Mouse (Mus musculus): ENCODE measurements around the gene Zfp385a. TPM values are rescaled to one million over a fixed set of nuclear protein-coding genes. Genes with fewer than 3 reads are reported as not detected.

The Zfp385a gene
- total RNA-seq (2023), result 1.9 TPM

DNA sequence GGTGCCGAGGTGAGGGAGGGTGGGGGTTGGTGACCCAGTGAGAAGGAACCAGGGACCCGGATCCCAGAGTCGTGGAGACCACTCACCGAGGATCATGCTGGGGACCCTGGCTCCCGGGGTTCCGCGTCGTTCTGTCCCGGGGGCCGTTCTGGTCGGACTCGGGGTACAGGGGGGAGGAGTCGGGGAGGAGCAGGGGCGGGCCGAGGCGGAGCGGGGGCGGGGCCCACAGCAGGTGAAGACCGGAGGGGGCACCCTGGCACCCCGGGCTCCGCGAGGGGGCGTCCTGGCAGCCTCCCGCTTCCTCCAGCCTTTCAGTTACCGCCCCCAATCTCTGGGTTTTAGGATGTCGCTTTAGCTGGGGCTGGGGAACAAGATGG lies at the start of gene Zfp385a:
Gene Zfp385a (minus strand): TSS at position 133 of the 377 bp plus-strand sequence.

DNA sequence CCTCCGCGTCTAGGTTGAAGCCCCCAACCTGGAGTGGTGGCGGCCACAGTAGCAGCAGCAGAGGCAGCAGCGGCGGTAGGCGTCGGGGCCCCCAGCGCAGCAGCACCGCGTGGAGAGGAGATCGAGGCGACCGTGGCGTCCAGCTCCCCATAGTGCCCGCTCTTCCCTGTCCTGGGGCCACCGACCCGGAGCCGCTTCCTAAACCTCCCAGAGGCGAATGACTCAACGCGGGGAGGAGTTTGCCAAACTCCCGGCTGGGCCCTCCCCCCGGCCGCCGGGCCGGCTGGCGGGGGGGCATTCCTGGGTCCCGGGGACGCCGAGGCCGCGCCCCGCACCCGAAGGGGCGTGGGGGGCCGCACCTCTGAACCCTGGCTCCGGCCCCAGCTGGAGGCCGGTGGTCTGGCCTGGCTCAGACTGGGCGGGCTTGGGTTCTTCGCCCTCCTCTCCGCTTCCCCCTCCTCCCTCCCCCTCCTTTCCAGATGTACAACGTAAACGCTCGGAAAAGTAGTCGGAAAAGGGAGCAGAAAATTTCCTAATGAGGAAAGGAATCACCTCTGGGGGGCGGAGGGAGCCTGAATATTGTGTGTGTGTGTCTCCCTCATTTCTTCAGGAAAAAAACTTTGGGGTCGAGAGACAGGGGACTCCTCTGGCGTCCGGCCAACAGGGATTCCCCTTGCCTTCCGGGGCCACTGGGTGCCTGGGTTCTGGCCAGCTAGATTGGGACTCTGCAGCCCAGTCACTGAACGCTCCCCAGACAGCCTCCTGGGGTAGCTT lies 26.7 kb upstream of the Zfp385a start, which contains the start of gene Itga5:
Gene Itga5 (minus strand): TSS at position 388 of the 774 bp plus-strand sequence.

DNA sequence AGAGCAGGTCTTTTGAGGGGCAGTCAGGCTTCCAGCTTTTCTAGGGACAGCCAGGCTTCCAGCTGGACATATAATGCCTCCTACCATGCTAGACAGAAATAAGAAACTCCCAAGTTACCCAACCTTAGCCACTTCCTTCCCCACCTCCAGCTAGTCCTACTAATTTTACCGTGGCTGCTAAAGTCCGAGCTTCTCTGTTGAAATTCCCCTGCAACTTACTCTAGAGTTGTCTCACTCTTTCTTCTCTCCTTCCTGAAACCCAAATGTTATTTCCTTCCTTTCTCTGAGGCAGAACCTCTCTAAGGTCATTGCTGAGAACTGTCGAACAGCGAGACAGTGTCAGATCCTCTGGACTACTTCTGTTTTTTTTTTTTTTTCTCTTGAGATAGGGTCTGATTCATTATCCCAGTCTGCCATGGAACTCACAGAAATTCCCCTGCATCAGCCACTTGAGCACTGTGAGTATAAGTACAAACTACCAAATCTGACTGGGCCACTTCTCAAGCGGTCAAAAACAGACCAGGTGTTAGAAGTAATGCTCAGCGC lies 29.5 kb downstream of the Zfp385a start, which contains the start of gene Gpr84:
Gene Gpr84 (minus strand): TSS at position 248 of the 546 bp plus-strand sequence.

DNA sequence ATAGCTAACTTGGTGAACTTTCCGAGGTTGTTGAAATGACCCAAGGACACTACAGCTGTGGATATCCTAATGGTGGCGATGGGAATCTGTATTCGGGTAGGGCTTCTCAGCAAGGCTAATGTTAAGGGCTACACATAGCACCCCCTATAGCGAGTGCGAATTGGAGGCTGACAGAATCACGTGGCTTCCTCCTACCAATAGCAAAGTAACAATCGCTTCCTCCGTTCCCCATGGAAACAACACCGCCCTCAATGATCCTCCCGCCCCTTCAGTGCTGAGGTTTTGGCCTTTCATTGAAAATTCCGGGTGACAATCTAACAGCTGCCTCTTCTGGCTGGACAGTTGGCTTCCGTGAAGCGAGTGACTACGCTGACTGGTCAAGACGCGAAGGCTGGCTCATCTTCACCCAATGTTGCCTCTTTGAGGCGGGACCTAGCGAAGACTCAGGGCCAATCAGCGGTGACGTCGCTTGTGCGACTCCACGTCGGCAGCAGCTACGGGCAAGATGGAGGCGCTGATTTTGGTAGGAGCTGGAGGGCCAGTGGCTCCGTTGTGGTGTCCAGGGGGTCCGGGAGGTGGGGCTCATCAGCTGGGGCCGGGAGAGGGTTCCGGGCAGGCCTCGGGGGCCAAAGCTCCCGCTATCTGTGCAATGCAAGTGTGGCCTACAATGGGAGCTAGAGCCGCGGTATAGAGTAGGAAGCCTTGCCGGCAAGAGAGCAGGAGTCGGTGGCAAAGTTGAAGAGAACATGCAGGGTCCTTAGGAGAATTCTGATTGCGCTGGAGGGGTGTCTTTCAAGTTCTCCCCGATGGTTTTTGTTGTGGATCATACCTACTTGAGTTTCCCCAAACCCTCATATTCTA lies 67.2 kb downstream of the Zfp385a start, which contains the start of gene Copz1:
Gene Copz1 (plus strand): TSS at position 296 of the 861 bp plus-strand sequence.

Other genes with a start within 250 kb of the Zfp385a start
- 6.2 TPM for gene Smug1, start 173.0 kb downstream of the Zfp385a start, total RNA-seq (2023)
- 20.5 TPM for gene Cbx5, start 100.3 kb downstream of the Zfp385a start, total RNA-seq (2023)
- gene Hnrnpa1, start 99.7 kb downstream of the Zfp385a start, total RNA-seq (2023), result 625 TPM
- gene Nfe2, start 81.7 kb downstream of the Zfp385a start, total RNA-seq (2023), result 0.31 TPM
- gene Copz1, start 67.4 kb downstream of the Zfp385a start, total RNA-seq (2023), result 80.4 TPM
- gene Gpr84, start 29.5 kb downstream of the Zfp385a start, total RNA-seq (2023), result not detected
- 1.7 TPM for gene Itga5, start 26.7 kb upstream of the Zfp385a start, total RNA-seq (2023)
- not detected for gene Gtsf1, start 90.4 kb upstream of the Zfp385a start, total RNA-seq (2023)
- not detected for gene Gtsf2, start 108.4 kb upstream of the Zfp385a start, total RNA-seq (2023)
- 139 TPM for gene Nckap1l, start 113.7 kb upstream of the Zfp385a start, total RNA-seq (2023)
- 32.6 TPM for gene Pde1b, start 162.9 kb upstream of the Zfp385a start, total RNA-seq (2023)
- not detected for gene Ppp1r1a, start 197.9 kb upstream of the Zfp385a start, total RNA-seq (2023)
- not detected for gene Glycam1, start 225.0 kb upstream of the Zfp385a start, total RNA-seq (2023)